Mouse (Mus musculus): ENCODE measurements at regions not wholly inside any gene's neighbourhood (a gene's known extent, or its start where the extent isn't known, plus 50 kb on each side); places are given as distances from the start of the nearest gene placed in this dataset.

DNA sequence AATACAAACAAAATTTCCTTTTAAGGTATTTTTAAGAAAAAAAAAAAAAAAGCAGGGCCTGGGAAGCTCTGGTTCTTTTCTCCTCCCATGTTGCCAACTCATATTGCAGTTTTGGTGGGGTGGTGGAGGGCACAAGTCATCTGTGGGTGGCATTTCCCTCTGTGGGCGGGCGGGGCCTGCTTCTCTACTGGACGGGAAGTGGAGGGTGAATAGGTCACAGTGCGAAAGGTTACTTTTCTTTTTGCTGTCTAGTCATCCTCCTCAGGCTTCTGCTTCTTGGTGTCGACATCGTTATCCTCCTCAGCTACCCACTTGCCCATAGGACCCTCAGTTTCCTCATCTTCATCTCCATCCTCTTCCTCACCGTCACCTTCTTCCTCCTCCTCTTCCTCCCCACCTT lies 55.3 kb upstream of the Plcb1 start:
- DNase-seq: no peak

DNA sequence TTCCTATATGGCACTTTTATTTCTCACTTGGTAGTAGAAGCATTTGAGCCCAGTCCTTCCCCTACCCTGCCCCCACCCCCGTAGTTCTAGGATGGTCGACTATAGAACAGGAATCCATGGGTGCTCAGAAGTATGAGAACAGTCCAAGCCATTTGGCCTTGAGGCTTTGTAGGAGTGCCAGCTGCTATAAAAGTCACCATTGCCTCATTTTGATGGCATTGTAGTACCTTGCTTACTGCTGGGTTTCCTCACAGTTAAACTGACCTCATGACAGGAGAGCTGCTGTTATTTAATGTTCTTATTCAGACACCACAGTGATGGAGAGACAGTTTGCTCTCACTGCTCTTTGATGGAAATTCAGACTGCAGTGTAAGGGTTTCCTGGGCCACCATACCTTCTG lies 59.2 kb upstream of the Plcb1 start:
- peak; percentile 1 for DNase-seq

DNA sequence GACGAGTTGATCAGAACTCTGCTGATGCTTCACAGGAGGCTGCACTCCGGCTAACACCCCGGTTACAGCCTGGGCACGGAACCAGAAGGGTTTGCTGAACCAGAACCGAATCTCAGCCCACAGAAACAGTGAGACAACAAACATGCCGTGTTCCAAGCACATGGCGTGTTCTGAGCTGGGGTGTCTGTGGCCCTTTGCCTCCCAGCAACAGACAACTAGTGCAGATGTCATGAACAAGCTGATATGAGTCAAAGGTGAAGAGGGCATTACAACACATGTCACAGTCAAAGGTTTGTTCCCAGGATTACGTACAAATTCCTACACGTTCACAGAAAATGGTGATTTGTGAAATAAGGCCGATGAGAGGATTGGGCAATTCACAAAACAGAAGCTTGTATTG lies 61.8 kb upstream of the Plcb1 start:
- no peak for DNase-seq

- DNase-seq: no peak
Measured at GRCm38 (mm10) chr2:134717815-134718362, 68.0 kb upstream of the Plcb1 start.

- DNase-seq: no peak
Measured at GRCm38 (mm10) chr2:134716531-134716930, 69.3 kb upstream of the Plcb1 start.

DNA sequence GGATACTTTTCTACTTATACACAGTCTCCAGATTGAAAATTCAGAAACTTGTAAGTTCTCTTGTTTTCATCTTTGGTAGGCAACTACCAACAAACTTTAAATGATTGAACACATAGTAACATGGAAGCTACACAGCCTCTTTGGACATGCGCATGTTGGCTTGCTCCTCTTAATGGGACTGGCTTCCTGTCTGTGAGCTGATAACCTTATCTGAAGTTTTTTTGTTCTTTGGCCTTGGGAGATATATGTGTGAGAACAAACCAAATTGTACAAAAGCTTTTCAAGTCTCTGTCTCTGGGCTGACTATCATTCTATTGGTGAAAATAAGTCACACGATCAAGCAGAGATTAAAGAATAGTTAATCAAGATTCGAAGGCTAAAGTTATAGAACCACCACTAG lies 70.1 kb upstream of the Tmx4 start:
- DNase-seq: no peak

GRCm38 (mm10) chr2:134708754-134709153 lies 64.8 kb upstream of the Tmx4 start:
- no peak for DNase-seq

- no peak for DNase-seq
Measured at GRCm38 (mm10) chr2:134703067-134703466, 59.1 kb upstream of the Tmx4 start.

GRCm38 (mm10) chr2:134697424-134697823 lies 53.5 kb upstream of the Tmx4 start:
- no peak for DNase-seq

GRCm38 (mm10) chr2:134696394-134696793 lies 52.4 kb upstream of the Tmx4 start:
- no peak for DNase-seq
